Mouse (Mus musculus): ENCODE results near the gene Leo1.

The Leo1 gene

DNA sequence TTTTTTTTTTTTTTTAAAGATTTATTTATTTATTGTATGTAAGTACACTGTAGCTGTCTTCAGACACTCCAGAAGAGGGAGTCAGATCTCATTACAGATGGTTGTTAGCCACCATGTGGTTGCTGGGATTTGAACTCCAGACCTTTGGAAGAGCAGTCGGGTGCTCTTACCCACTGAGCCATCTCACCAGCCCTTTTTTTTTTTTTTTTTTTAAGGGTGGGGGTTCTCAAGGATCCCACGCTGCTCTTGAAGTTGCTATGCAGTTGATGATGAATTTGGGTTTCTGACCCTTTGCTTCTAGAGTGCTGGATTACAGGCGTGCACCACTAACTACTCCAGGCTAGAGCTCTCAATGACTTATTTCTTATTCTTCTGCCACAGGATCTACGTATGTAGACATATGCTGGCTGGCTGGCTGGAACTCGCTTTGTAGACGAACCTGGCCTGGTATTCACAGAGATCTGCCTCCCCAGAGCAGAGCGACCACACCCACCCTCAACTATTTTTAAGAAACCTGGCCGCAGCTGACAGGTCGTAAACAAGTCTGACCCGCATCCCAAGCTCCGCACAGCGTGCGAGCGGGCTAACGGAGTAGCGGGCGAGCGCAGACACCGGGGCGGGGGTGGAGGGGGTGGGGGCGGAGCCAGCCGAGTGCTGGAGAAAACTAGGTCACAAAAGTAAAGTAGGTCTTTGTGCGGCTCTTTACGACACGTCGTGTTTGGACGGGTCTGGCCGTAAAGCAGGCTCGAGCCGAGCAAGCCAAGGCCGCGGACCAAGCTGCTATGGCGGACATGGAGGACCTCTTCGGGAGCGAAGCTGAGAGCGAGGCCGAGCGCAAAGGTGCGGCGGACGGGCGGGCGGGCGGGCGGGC, at the start of gene Leo1:
Gene Leo1, plus strand, starts transcription at position 729 of the 871 bp plus-strand sequence.
- peak; percentile 91 for DNase-seq (ENCODE audit: low read depth)

DNA sequence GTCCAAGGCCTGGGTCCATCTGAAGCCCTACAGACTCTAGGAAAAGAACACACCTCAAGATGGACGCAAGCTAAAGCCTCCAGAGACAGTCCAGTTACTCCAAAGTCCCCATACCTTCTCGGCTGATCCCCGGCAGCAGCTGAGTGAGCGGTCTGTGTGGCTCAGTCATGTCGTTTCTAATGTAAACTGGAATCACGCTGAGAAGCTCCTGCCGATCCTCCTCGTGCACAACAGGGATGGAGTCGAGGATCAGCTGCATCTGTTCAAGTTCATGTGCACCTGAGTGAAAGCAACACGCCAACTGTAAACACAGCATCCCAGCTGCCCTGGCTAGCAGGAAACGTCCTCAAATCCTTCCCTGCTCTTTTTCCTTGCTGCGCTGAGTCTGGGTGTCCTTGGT, 48.1 kb upstream of the Leo1 start:
- no peak for DNase-seq (ENCODE audit: low read depth)

DNA sequence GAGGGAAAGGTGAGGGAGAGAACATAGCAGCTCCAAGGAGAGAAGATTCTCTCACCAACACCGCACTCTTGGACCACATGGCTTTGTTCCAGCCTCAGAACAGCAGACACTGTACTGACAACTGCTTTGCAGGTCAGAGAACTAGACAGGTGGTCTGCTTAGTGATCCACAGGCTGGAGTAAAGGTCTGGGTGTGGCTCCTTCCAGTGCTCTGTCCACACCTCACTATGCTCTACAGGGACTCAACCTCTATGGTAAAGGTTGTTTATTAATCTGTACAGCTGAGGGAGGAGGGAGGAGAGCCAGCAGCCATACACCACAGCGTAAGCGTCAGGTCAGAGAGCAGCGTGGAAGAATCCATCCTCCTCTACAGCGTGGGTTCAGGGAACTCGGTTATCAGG, 45.4 kb upstream of the Leo1 start:
- DNase-seq (ENCODE audit: low read depth), result no peak

DNA sequence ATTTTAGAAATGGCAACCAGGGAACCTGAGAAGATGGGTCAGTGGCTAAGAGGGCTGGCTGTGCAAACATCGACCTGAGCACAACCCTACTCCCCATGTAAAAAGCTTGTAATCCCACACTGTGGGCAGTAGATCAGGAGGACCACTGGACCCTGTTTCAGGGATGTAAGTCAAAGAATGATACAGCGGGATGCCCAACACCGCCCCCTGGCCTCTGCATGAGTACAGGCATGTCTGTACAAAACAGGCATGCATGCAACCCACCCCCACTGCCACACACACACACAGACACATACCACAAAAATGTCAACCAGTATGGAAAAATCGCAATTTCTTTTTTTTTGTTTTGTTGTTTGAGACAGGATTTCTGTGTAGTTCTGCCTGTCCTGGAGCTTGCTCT, 42.3 kb upstream of the Leo1 start:
- peak; percentile 49 for DNase-seq (ENCODE audit: low read depth)

DNA sequence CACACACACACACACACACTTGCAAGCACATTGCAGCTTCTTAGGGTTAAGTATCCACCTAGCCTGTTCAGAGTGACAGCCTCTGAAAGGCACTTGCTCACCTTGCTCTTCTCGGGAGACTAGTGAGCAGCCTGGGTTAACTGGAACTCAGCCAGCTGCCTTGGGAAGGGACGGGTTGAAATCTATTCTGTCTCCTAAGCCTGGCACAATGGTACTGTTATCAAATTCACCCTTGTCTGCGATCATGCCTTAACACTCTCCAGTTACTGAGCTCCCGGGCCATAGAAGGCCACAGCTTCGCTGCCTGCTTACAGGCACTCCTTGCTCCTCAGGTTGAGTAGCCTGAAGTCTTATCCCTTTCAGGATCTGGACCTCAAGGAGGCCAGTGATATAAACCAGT, 40.7 kb upstream of the Leo1 start:
- DNase-seq (ENCODE audit: low read depth), result peak; percentile 40

DNA sequence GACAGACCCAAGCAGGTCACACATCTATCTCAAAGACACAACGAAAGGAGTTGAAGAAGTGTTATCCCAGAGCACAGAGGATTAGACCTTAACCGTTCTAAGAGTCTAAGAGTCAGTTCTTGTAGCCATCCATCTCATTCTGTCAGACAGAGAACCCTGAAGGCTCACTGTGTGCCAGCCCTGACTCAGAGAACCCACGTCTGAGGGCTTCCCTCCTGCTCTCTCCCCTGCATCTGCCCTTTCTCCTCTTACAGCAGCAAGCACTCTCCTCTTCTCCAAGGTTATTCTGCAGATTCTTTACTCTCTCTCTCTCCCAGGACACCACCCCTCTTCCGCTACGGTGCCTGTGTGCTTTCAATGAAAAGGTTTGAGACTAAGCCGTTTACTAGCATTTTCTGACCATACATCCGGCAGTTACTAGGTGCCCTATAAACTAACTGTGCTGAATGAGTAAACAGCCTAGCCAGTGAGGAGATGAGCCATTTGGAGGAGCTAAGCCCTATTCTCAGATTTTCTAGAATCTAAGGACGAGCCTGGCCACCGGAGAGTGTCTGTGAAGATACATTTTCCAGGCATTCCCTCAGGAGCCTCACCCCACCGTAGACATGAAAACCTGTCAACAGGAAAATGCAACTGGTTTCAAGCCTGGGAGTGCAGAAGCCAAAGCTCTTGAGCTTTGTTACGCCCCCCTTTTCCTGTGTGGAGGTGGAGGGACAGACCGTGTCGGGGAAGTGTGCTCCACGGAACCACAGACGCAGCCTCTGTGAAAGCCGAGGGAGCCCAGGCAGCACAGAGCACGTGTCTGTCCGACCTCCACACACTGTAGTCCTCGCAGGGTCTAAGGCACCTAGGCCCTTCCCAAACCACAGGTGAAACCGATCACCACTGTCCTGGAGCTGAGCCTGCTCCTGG, 39.5 kb upstream of the Leo1 start:
- DNase-seq (ENCODE audit: low read depth), result peak; percentile 82

DNA sequence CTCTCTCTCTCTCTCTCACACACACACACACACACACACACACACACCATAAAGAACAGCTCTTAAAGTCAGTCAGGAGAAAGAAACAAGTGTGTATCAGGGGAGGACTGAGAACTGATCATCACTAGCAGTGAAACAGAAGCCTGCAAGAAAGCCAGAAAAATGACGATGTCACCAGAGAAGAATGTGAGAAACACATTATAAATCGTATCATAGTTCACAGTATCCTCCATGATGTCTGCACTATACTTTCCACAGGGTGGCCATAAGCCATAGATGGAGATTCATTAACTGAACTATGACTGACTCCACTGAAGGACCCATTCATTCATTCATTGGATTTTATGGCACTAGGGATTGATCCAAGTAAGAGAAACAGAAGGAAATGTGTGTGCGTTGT, 37.8 kb upstream of the Leo1 start:
- DNase-seq (ENCODE audit: low read depth), result peak; percentile 41

DNA sequence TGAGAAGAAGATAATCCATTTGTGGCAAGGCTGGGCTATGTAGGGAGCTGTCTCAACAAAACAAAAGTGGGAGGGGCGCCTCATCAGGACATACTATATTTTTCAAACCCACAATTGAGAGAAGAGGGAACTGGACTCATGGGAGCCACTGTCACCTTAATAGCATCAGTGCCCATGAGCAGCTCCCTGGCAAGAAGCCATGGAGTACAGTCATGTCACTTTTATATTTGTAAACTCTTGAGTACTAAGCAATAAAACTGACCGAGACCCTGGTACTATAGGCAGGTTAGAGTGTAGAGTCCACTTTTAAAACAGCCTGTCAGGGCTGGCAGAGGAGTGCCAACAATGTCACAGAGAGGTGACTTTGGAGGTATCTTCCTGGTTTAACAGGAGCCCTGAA, 35.2 kb upstream of the Leo1 start:
- no peak for DNase-seq (ENCODE audit: low read depth)

DNA sequence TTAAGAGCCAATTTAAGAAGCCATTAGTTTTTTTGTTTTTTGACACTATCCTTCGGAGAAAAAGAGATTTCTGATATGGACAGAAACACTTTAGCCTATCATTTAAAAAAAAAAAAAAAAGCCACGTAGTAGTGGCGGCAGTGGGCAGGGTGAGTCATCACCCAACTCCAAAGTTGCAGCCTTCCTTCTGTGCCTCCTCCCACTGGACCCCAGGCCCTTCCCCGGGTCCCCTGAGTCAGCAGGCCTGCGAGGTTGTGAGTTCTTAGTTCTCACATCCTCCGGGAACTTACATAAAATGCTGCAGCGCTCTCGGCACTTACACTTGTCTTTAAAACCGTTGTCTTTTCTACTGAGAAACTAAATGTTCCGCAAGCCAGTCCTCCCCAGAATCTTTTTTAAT, 33.5 kb upstream of the Leo1 start:
- peak; percentile 83 for DNase-seq (ENCODE audit: low read depth)

DNA sequence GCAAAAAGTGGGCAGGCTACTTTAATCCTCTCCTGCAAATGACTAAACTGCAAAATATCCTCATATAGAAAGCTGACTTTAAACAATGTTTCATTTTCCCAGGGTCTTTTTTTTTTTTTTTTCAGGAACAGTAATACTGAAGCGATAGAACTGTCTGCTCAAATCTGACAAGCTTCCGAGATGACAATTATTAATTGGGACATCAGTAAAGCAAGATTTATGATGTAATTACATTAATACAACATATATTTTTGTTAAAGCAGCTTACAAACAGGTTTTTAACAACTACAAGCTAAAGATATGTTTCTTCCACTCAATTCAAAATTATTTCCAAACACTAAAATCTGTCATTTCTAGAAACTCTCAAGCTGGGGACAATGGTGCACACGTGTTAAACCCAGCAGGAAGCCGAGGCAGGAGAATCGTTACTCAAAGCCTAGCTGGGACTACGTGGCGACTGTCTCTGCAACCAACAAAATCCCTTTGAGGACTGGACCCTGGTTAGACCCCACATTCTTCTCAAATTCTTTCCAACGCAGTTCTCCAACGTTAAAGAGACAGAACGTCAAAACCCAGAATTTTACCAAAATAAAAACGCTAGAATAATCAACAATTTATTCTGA, 33.0 kb upstream of the Leo1 start:
- DNase-seq (ENCODE audit: low read depth), result peak; percentile 73

DNA sequence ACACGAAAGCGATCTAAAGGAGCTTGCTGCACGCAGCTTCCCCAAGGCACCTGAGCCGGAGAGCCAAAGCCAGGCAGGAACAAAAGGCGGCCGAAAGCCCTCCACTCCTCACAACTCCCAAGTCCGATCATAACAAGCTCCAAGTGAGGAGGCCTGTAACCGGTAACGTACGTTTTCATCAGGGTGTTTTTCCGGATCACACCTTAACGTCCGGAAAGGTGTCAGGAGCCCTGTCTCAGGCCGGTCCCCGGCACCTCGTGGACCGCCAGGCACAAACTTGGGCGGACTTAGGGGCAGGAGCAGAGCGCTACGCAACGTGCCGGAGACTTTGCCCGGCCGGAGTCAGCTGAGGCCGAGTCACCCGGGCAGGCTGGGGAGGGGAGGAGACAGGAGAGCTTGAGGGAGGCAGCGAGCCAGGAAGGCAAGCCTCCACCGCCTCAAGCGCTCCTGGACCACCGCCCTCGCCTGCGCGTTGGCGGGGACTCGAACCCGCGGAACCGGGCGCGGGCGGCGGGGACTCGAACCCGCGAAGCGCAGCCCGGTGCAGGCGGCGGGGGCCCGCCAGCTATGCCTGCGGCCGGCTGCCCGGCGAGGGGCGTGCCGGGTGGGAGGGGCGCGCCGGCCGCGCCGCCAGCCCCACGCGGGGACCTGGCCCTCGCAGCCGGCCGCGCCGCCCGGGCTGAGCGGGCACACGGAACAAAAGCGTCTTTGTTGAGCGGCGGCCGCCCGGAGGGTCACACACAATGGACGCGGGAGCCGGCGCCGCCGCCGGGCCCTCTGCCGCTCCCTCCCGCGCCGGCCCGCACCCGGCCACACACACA, 32.1 kb upstream of the Leo1 start:
- peak; percentile 82 for DNase-seq (ENCODE audit: low read depth)

DNA sequence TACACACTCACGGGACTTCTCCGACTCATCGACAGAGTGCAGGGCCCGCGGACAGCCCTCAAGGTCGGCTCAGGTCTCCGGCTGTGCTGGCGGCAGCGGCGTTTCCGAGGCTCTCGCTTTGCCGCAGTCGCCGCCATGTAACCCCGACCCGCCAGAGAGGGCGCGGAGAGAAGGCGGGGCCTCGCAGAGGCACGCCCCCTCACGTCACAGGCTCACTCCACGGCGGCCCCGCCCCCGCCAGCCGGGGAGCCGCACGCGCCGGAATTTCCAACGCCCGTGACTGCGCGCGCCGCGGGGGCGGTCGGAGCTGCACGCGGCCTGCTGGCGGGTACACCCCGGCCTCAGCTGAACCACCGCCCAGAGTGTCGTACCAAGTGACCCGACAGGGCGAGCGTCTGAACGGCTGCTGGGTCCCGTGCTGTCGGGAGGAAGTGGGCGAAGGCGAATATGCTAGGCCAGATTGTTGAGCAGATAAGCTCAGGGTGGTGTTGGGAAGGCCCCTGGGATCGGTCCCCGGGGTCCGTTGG, 31.4 kb upstream of the Leo1 start, which contains the start of gene Mapk6:
Gene Mapk6, minus strand, starts transcription at position 154 of the 527 bp plus-strand sequence.
- DNase-seq (ENCODE audit: low read depth), result peak; percentile 98

DNA sequence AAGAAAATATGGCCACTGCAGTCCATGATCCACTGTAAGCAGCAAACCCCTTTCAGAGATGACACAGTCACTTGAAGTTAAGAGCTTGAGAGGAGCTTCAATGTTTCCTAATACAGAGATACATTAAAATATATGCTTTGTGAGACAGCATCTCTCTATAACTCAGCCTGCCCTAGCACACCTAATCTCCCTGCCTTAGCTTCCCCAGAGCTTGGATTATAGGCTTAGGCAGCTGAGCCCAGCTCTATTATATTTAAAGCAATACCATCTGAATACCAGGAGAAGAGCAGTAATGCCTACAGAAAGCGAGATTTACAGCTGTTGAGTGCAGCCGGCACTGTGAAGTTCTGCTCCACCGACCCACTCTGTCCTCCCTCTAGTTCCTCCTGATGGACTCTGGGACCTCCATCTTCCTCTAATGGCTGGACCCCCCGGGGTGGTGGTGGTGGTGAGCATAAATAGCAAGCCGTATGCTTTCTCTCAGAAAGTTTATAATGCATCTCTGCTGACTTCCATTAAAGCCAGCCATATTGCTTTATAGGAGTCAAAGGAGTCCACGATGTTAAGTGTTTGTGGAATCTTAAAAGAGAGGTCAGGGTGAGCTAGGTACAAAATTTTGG, 30.3 kb upstream of the Leo1 start:
- DNase-seq (ENCODE audit: low read depth), result peak; percentile 45

DNA sequence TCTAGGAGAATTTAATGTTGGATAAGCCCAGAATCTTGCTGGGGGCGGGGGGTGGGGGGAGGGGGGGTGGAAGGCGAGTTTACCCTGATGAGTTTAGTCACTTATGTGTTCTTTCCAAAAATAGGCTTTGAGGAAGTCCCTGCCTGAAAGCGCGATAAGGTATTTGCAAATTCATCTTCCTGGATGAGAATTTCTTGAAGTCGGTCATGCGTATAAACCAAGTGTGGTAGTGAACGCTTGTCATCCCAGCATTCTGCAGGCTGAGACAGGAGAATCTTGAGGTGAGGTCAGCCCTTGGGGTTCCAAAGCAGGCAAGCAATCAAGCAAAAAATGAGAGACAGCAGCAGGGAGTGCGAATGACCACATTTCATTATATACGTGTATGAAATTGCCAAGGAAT, 29.7 kb upstream of the Leo1 start:
- DNase-seq (ENCODE audit: low read depth), result peak; percentile 43

DNA sequence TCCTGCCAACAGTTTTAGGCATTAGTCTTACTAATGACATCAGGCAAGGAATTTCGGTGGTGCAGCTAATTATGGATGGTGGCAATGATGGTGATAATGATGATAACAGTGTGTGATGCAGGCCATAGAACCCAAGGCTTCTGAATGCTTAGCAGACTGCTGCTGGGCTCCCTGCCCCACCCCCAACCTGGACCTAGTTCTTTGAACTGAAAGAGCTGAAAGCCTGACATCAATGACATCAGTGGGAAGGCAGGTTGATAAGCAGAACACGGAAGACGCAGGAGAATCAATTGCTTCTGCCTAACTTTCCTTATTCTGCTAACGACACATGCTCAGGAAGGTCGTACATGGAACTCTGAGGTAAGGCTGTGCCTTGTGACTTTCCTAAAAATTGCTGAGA, 28.1 kb upstream of the Leo1 start:
- peak; percentile 75 for DNase-seq (ENCODE audit: low read depth)

DNA sequence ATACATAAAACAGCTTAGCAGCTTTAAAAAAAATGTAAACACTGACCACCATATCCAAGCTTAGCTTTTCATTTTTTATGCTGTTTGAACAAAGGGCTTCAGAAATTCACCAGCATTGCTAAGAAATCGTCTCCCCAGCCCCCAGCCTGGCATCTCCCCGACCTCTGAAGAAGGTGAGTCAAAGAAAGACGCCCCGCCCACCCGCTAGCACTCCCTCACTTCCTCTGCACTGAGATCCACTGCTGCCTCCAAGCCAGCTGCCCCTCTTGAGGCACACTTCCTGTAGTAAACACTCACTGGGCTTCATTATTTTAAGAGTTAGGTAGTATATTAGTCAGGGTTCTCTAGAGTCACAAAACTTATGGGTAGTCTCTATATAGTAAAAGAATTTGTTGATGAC, 27.1 kb upstream of the Leo1 start:
- DNase-seq (ENCODE audit: low read depth), result peak; percentile 94

DNA sequence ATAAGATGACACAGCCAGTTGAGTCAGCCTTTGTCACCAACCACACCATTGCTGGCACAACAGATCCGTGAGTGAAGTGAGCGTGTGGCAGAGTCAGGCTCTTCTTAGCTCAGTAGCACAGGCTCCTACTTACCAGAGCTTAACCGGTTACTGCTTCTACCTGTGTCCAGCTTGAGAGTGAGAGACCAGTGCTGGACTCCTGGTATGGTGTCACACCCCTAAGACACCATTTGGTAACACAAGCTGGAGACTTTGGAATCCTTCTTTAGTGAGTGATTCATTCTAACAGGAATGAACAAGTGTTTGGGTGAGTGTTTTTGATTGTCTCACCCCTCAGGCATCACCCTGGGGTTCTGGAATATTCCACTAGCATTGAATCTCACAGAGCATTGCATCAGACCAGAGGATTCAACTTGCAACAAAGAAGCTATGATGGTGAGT, 19.1 kb upstream of the Leo1 start:
- no peak for DNase-seq (ENCODE audit: low read depth)

DNA sequence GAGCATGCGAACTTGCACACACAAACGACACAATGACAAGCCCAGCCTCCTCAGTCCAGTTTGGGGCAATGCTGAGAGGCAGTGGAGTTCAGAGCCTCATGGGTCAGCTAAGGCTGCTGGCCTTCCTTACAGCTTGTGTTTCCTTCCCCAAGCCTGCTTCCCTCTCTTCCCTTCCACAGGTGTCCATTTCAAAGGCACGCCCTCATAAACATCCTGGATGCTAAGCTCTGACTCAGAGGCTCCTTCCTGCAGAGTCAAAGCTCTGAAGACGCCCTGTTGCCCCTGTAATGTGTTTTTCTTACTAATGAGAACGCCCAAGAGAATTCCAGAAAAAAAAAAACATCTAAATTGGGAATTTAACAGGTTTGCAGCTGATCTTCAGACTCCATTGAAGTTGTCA, 17.6 kb upstream of the Leo1 start:
- DNase-seq (ENCODE audit: low read depth), result no peak

DNA sequence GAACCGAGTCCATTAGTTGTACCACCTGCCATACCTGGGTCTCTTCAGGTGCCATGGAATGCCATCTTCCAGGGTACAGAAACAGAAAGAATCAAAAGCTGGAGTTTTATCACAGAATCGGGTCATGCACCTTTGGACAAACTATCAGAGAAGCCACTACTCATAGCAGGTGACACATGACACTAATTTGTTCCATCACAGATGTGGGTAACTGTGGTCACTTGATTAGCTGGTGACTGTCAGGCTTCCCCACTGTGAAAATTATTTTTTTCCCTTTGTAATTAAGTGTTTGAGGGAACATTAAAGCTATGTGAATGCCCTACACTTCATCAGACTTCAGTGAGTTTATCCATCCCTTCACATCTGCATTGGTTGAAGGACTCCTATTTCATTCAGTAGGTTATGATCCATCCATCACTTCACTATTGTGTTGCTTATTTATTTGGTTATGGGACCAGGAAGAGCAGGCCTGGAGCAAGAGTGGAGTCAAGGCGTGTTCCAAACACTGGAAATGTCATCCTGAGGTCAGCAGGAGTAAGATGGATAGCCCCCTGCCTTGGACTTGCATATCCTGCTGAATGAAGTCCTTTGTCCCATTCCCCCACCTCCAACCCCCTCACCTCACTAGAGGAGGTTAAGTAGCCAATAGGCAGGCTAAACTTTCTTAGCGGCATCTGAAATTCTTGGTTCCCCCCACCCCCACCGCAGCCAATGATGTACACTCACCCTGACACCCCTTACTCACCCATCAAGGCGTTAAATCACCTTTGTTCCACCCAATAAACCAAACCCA, 16.8 kb upstream of the Leo1 start:
- DNase-seq (ENCODE audit: low read depth), result no peak

DNA sequence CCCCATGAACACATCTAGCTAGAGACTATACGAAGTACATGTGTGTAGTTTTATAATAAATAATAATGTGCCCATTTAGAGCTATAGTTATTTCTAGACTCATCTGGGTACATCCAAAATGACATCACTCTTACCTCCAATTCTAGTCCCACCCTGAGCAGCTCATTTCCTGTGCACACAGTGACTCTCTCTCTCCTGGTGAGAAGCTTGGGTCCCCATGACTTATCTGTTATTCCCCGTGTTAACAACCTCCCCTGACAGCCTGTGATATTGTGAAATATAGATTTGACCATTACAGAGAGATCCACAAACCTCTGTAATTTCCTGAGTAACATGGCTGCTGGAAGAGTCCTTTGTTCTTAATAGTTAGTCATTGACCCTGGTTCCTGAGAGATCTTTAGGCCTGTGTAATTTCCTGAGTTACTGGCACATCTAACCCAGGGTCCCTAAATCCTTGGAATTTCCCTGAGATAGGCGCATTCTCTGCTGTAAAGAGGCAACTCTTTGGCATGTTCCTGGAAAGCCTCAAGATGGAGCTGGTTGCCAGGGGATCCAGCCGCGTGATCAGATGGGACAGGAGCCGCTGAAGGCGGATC, 15.4 kb upstream of the Leo1 start:
- peak; percentile 20 for DNase-seq (ENCODE audit: low read depth)
